ENCODE assay signal across 15 mouse cellular contexts in the genomic region with DNA sequence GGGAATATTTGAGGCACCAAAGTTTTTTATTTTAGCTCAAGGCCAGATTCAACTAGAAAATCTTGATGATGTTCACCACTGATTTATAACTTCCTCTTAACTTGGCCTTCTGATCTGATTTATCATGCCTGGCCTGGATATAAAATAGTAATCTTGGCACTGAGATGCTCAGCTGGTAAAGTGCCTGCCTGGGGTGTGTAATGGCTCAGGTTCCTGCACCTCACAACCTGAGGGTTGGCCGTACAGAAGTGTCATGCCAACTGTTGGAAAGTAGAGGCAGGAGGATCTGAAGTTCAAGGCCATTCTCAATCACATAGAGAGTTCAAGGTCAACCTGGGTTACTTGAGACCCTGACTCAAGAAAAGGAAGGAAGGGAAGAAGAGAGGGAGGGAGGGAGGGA. TPM values are rescaled to one million over a fixed set of nuclear protein-coding genes. Genes with fewer than 3 reads are reported as not detected.
"Had no signal": no experiment of that assay in that cellular context is flagged by ENCODE, and none has a peak within 500 bp of the region (broad histone marks: within the 10 kb centered on the region; RNA-seq: fewer than 3 reads in every experiment).

No protein-coding gene starts in this region.

- H3K27ac ChIP-seq: limb, embryonic 12.5 days; limb, embryonic 15.5 days; liver, embryonic 14.5 days; macrophage; midbrain, embryonic 13.5 days had no signal

- H3K27me3 ChIP-seq: limb, embryonic 12.5 days; limb, embryonic 15.5 days; midbrain, embryonic 13.5 days had no signal

- DNase-seq: kidney, postnatal 14 days; kidney, postnatal 4 days; left cerebral cortex, postnatal 4 days; liver, postnatal 0 days; lung, embryonic 14.5 days; thymus, adult 18-20 months; thymus, postnatal 36 days had no signal

- H3K9ac ChIP-seq: limb, embryonic 12.5 days; limb, embryonic 15.5 days; liver, embryonic 14.5 days; liver, postnatal 0 days; lung, embryonic 14.5 days; midbrain, embryonic 13.5 days had no signal

- H3K9me3 ChIP-seq: limb, embryonic 12.5 days; limb, embryonic 15.5 days; midbrain, embryonic 13.5 days had no signal

- H3K4me3 ChIP-seq: limb, embryonic 12.5 days; limb, embryonic 15.5 days; midbrain, embryonic 13.5 days had no signal

- H3K4me2 ChIP-seq: limb, embryonic 12.5 days; limb, embryonic 15.5 days; liver, embryonic 11.5 days; lung, embryonic 14.5 days; midbrain, embryonic 13.5 days had no signal

- ATAC-seq: liver, postnatal 0 days; lung, postnatal 0 days; midbrain, embryonic 13.5 days had no signal

- H3K36me3 ChIP-seq: limb, embryonic 15.5 days; midbrain, embryonic 13.5 days had no signal

- H3K4me1 ChIP-seq: midbrain, embryonic 13.5 days had no signal

RNA-seq across cellular contexts. Expression of gene Pakap, which starts 57.3 kb away (rescaled TPM):
- total RNA-seq: megakaryocyte, adult 5-6 weeks had no signal
- polyA plus RNA-seq: macrophage had no signal
